Mouse (Mus musculus): ENCODE measurements around the gene Gm21976. TPM values are rescaled to one million over a fixed set of nuclear protein-coding genes. Genes with fewer than 3 reads are reported as not detected.

Gene Gm21976
- total RNA-seq, 2 experiments from 2014 or later: not detected

GRCm38 (mm10) chr13:98340506-98340905 is 60.8 kb downstream of the Gm21976 start:
- no peak for DNase-seq (ENCODE audit: low spot score in 2 of 2)
- intact Hi-C loops (cut with DNase I): no loop called here

GRCm38 (mm10) chr13:98349491-98349890 is 69.8 kb downstream of the Gm21976 start:
- intact Hi-C loops (cut with DNase I): no loop called here
- no peak for DNase-seq (ENCODE audit: low spot score in 2 of 2)

GRCm38 (mm10) chr13:98351527-98351926 is 71.8 kb downstream of the Gm21976 start:
- intact Hi-C loops (cut with DNase I): loop anchor here (5.0 kb wide), 1 partner anchor 236 kb away; no protein-coding TSS in a partner anchor
- DNase-seq (ENCODE audit: low spot score in 2 of 2): no peak

GRCm38 (mm10) chr13:98352381-98352975 is 72.8 kb downstream of the Gm21976 start:
- no peak for DNase-seq (ENCODE audit: low spot score in 2 of 2)
- intact Hi-C loops (cut with DNase I): loop anchor here (2.0 to 5.0 kb wide), 2 partner anchors 150 to 235 kb away; no protein-coding TSS in a partner anchor

DNA sequence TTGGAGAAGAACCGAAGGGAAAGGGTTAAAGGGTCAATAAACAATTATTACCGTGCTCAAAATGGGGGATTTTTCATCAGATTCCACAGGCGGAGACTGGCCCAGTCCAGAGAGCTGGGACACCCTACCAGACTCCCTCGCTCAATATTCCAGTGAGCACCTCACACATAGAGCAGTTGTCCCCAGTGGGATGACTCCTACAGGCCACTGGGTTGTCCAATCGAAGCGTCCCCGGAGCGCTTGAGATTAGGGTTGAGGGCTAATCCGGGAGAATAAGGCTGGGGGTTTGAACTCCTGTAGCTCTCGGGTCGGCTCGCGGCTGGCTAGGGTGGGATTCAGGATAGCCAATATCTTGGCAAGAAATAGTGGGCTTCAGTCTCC is 74.0 kb downstream of the Gm21976 start:
- intact Hi-C loops (cut with DNase I): loop anchor here (2.0 to 5.0 kb wide), 2 partner anchors 149 to 234 kb away; no protein-coding TSS in a partner anchor
- DNase-seq (ENCODE audit: low spot score in 2 of 2): no peak

DNA sequence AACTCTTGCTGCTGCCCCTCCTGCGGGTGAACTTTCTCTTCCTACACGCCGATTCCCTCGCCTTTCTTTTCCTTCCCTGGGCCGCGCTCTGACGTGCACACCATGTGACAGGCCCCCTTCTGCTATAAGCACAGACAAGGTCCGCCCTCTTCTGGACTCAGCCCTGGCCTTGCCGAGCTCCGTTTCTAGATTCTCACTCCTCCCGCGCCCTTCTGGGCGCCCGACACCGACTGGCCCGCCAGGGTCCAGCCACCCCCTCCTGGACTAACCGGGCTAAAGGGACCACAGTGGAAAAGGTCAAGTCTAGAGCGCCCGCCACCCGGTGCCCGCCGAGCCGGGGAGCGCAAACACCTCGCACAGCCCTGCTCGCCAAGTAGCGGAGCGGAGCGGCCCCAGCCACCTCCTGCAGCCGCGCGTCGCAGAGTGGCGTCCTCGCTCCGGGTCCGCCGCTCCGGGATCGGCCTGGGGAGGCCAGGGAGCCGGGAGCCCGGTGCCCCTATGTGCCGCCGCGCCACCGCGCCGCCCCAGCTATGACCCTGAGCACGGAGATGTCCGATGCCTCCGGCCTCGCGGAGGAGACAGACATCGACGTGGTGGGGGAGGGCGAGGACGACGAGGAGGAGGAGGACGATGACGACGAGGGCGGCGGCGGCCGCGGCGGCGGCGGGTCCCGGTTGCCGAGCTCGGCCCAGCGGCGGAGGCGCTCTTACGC is 74.6 kb downstream of the Gm21976 start, which contains the start of gene Foxd1:
TSS of gene Foxd1 (plus strand) at position 153 of the 712 bp plus-strand sequence.
- DNase-seq (ENCODE audit: low spot score in 2 of 2): no peak
- intact Hi-C loops (cut with DNase I): loop anchor here (5.0 kb wide), 1 partner anchor 233 kb away; no protein-coding TSS in a partner anchor

GRCm38 (mm10) chr13:98354871-98355558 is 75.3 kb downstream of the Gm21976 start:
- no peak for DNase-seq (ENCODE audit: low spot score in 2 of 2)
- intact Hi-C loops (cut with DNase I): loop anchor here (5.0 kb wide), 1 partner anchor 232 kb away; no protein-coding TSS in a partner anchor

GRCm38 (mm10) chr13:98355559-98356111 is 75.9 kb downstream of the Gm21976 start:
- DNase-seq (ENCODE audit: low spot score in 2 of 2): no peak
- intact Hi-C loops (cut with DNase I): no loop called here

GRCm38 (mm10) chr13:98356176-98356972 is 76.7 kb downstream of the Gm21976 start:
- DNase-seq (ENCODE audit: low spot score in 2 of 2): no peak
- intact Hi-C loops (cut with DNase I): no loop called here

Other genes with a start within 250 kb of the Gm21976 start
- gene Arhgef28, start 73.4 kb upstream of the Gm21976 start, total RNA-seq (2021): 10 to 100 TPM; 37.3 to 45.1 TPM
- 10 to 100 TPM; 17.6 to 18.2 TPM for gene Utp15, start 16.8 kb upstream of the Gm21976 start, total RNA-seq (2021)
- gene Ankra2, start 16.8 kb upstream of the Gm21976 start, total RNA-seq (2021): 10 to 100 TPM; 43.6 to 46.2 TPM
- gene Btf3, start 37.1 kb downstream of the Gm21976 start, total RNA-seq (2021): 100 to 1,000 TPM; 173 TPM
- 1 to 10 TPM in 1 of 2 experiments, under 1 TPM in 1; 0.92 to 1.6 TPM for gene Foxd1, start 74.4 kb downstream of the Gm21976 start, total RNA-seq (2021)
- gene Gm10320, start 212.1 kb downstream of the Gm21976 start, total RNA-seq (2021): not detected

Data from left cerebral cortex, postnatal 25 days (tissue).